ENCODE assay signal across 8 mouse cellular contexts in genomic region chr1:181255450-181255849, GRCm38 (mm10). TPM values are rescaled to one million over a fixed set of nuclear protein-coding genes. Genes with fewer than 3 reads are reported as not detected.
DNase-seq lines count a peak whose midpoint lies in the region; ATAC-seq and TF ChIP-seq lines count a peak whose summit lies in the region.

No protein-coding gene starts in this region.

- intact Hi-C loops in left cerebral cortex, adult 2 months (cut with DNase I) = no loop called here

- 74% methylated on average over 9 of the region's 9 CpGs for WGBS in midbrain, embryonic 11.5 days
- 65% methylated on average over 9 of the region's 9 CpGs for WGBS in midbrain, embryonic 15.5 days
- 60% methylated on average over 9 of the region's 9 CpGs for WGBS in heart, embryonic 15.5 days
- WGBS in liver, embryonic 11.5 days = 65% methylated on average over 9 of the region's 9 CpGs

- H3K4me3 ChIP-seq in midbrain, embryonic 11.5 days (ENCODE audit: low read depth, low read length) = no peak overlapping the region
- no peak overlapping the region for H3K4me3 ChIP-seq in midbrain, embryonic 15.5 days
- H3K4me3 ChIP-seq in heart, embryonic 15.5 days = peak overlapping the region; percentile 52
- H3K4me3 ChIP-seq in liver, embryonic 11.5 days (ENCODE audit: low read depth, low read length) = peak overlapping the region; percentile 51
- no peak overlapping the region for H3K4me3 ChIP-seq in left cerebral cortex, adult 2 months

- ATAC-seq in midbrain, embryonic 11.5 days (ENCODE audit: low FRiP score) = peak; percentile 2; the same call in 1 of the 2 replicates
- no peak for ATAC-seq in midbrain, embryonic 15.5 days (replicated peaks)
- no peak for ATAC-seq in heart, embryonic 15.5 days (replicated peaks; ENCODE audit: insufficient number of reproducible peaks, insufficient read depth, low FRiP score, low read depth)
- no peak for ATAC-seq in liver, embryonic 11.5 days (replicated peaks; ENCODE audit: low FRiP score)

- no peaks in the 10 kb centered on the region for H3K36me3 ChIP-seq in midbrain, embryonic 11.5 days (ENCODE audit: control insufficient read depth, insufficient read depth, low read length)
- no peaks in the 10 kb centered on the region for H3K36me3 ChIP-seq in midbrain, embryonic 15.5 days (replicated peaks)
- H3K36me3 ChIP-seq in heart, embryonic 15.5 days = no peaks in the 10 kb centered on the region
- H3K36me3 ChIP-seq in liver, embryonic 11.5 days (ENCODE audit: control insufficient read depth, insufficient read depth, low read length) = no peaks in the 10 kb centered on the region

- no peak overlapping the region for H3K9ac ChIP-seq in midbrain, embryonic 11.5 days (ENCODE audit: low read length)
- H3K9ac ChIP-seq in midbrain, embryonic 15.5 days = no peak overlapping the region
- H3K9ac ChIP-seq in heart, embryonic 15.5 days = peak overlapping the region; percentile 55; the same call in 1 of the 2 replicates
- peak overlapping the region; percentile 75 for H3K9ac ChIP-seq in liver, embryonic 11.5 days (ENCODE audit: low read depth, low read length)

- no peaks in the 10 kb centered on the region for H3K27me3 ChIP-seq in midbrain, embryonic 11.5 days (ENCODE audit: control insufficient read depth, insufficient read depth, low read length)
- no peaks in the 10 kb centered on the region for H3K27me3 ChIP-seq in midbrain, embryonic 15.5 days (replicated peaks)
- no peaks in the 10 kb centered on the region for H3K27me3 ChIP-seq in heart, embryonic 15.5 days
- H3K27me3 ChIP-seq in liver, embryonic 11.5 days (replicated peaks; ENCODE audit: control insufficient read depth, insufficient read depth, low read length) = no peaks in the 10 kb centered on the region

- H3K9me3 ChIP-seq in midbrain, embryonic 11.5 days (ENCODE audit: control insufficient read depth, low read length) = no peaks in the 10 kb centered on the region
- H3K9me3 ChIP-seq in midbrain, embryonic 15.5 days = no peaks in the 10 kb centered on the region
- no peaks in the 10 kb centered on the region for H3K9me3 ChIP-seq in heart, embryonic 15.5 days (replicated peaks)
- H3K9me3 ChIP-seq in liver, embryonic 11.5 days (ENCODE audit: control insufficient read depth, low read length) = no peaks in the 10 kb centered on the region

- no peak overlapping the region for H3K27ac ChIP-seq in midbrain, embryonic 11.5 days (ENCODE audit: low read depth, low read length)
- no peak overlapping the region for H3K27ac ChIP-seq in midbrain, embryonic 15.5 days
- H3K27ac ChIP-seq in heart, embryonic 15.5 days = no peak overlapping the region
- H3K27ac ChIP-seq in liver, embryonic 11.5 days (ENCODE audit: low read depth, low read length) = peak overlapping the region; percentile 99
- H3K27ac ChIP-seq in left cerebral cortex, adult 2 months = no peak overlapping the region

- peak overlapping the region; percentile 76; the same call in 1 of the 2 replicates for H3K4me2 ChIP-seq in midbrain, embryonic 11.5 days
- no peak overlapping the region for H3K4me2 ChIP-seq in midbrain, embryonic 15.5 days
- H3K4me2 ChIP-seq in heart, embryonic 15.5 days = peak overlapping the region; percentile 95
- H3K4me2 ChIP-seq in liver, embryonic 11.5 days = peak overlapping the region; percentile 88

- no peak for DNase-seq in midbrain, embryonic 11.5 days (ENCODE audit: low spot score, missing footprints)
- no peak for DNase-seq in liver, embryonic 11.5 days (ENCODE audit: low spot score)
- peak; percentile 49 to 53 for DNase-seq in thymus, postnatal 10 days (ENCODE audit: low spot score in 2 of 2)
- no peak for DNase-seq in left cerebral cortex, adult 9 months (ENCODE audit: low spot score in 2 of 2)
- DNase-seq in left cerebral cortex, adult 2 months (ENCODE audit: extremely low spot score in 1 of 2, low spot score in 2 of 2) = no peak
- DNase-seq in right cerebral cortex, postnatal 4 days = no peak

- no peak for TF ChIP-seq CTCF in left cerebral cortex, adult 2 months (IDR thresholded peaks at IDR 0.05)

- peaks cover 8% of the 10 kb centered on the region; the same call in 1 of the 2 replicates for H3K4me1 ChIP-seq in midbrain, embryonic 11.5 days (ENCODE audit: control insufficient read depth, insufficient read depth, low read length)
- peaks cover 12% of the 10 kb centered on the region for H3K4me1 ChIP-seq in midbrain, embryonic 15.5 days
- peaks cover 37% of the 10 kb centered on the region for H3K4me1 ChIP-seq in heart, embryonic 15.5 days (replicated peaks)
- peaks cover 56% of the 10 kb centered on the region for H3K4me1 ChIP-seq in liver, embryonic 11.5 days (replicated peaks; ENCODE audit: control insufficient read depth, insufficient read depth, low read length)

RNA-seq across cellular contexts. Expression of gene Wdr26, which starts 43.6 kb away (rescaled TPM):
- polyA plus RNA-seq in midbrain, embryonic 11.5 days (2014; fragmentation: Nextera tagmentation; extraction: Ambion mirVana) = 37.7 and 39.3 TPM in 2 replicates
- polyA plus RNA-seq in midbrain, embryonic 15.5 days (2015; fragmentation: Nextera tagmentation; extraction: Ambion mirVana) = 32.8 and 36.7 TPM in 2 replicates
- 25.1 and 29.3 TPM in 2 replicates for polyA plus RNA-seq in heart, embryonic 15.5 days (2015; fragmentation: Nextera tagmentation; extraction: Ambion mirVana)
- polyA plus RNA-seq in liver, embryonic 11.5 days (2014; fragmentation: Nextera tagmentation; extraction: Ambion mirVana) = 33.8 and 40.0 TPM in 2 replicates
- 100 to 1,000 TPM; 105 to 110 TPM for total RNA-seq in left cerebral cortex, adult 2 months (2021)

Comparison
In these comparisons a context has a peak if more than half of its experiments do, and no peak if none do; other contexts are left out.
1. DNase-seq: peak in thymus, postnatal 10 days (2 of 2); none in midbrain, embryonic 11.5 days (single experiment), liver, embryonic 11.5 days (single experiment), left cerebral cortex, adult 9 months (0 of 2), left cerebral cortex, adult 2 months (0 of 2) and right cerebral cortex, postnatal 4 days (single experiment).
2. H3K4me3 ChIP-seq: peak in heart, embryonic 15.5 days (single experiment) and liver, embryonic 11.5 days (single experiment); none in midbrain, embryonic 11.5 days (single experiment), midbrain, embryonic 15.5 days (single experiment) and left cerebral cortex, adult 2 months (single experiment).
3. H3K9ac ChIP-seq: peak in heart, embryonic 15.5 days (single experiment) and liver, embryonic 11.5 days (single experiment); none in midbrain, embryonic 11.5 days (single experiment) and midbrain, embryonic 15.5 days (single experiment).